Mouse (Mus musculus): ENCODE measurements around the gene Onecut3.

Onecut3 gene

DNA sequence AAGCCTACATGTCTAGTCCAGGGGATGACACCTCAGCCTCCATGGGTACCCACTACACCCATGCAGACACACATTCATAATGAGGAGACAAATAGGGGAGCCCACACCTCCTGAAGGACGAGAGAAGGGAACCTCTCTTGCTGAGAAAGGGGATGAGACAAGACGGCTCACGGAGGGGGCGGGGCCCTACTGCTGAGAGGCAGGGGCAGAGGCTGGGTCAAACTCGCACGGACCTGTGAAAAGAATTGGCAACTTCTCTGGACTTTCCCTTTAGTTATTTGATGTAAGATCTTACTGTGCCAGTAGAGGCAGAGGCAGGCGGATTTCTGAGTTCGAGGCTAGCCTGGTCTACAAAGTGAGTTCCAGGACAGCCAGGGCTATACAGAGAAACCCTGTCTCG lies 57.7 kb downstream of the Onecut3 start:
- no peak for DNase-seq (ENCODE audit: low read depth)

DNA sequence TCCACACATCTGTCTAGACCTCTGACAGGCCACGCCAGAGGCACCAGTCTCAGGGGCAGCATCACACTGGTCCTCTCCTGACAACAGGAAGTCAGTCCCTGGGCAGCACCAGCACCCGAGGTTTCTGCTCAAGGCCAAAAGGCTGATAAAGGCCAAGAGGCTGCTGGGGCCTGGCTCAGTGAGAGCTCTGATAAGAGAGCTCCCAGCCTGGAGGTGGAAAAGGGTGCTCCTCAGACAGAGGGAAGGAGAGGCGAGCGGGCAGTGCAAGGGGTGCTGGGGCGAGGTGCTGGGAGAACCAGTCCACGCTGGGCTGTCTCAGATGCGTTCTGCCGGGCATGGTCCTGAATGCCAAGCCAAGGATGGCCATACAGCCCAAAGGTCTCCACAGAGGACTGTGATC lies 58.9 kb downstream of the Onecut3 start:
- no peak for DNase-seq (ENCODE audit: low read depth)

DNA sequence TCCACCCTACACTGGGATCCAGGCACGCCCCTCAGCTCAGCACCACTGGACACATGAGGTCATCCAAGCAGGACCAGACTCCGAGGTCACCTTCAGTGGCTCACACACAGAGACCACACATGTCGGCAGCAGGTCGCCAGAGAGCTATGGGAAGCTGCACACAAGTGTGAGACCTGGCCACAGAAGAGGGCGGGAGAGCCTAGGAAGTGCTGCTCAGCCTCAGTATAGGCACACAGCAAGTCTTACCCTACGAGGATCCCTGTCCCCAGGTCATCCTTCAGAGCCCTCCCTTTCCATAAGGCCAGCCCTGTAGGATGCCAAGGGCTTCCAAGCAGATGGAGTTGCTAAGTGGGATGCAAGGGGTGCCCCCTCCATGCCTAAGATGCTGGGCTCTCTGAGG lies 59.4 kb downstream of the Onecut3 start:
- no peak for DNase-seq (ENCODE audit: low read depth)

DNA sequence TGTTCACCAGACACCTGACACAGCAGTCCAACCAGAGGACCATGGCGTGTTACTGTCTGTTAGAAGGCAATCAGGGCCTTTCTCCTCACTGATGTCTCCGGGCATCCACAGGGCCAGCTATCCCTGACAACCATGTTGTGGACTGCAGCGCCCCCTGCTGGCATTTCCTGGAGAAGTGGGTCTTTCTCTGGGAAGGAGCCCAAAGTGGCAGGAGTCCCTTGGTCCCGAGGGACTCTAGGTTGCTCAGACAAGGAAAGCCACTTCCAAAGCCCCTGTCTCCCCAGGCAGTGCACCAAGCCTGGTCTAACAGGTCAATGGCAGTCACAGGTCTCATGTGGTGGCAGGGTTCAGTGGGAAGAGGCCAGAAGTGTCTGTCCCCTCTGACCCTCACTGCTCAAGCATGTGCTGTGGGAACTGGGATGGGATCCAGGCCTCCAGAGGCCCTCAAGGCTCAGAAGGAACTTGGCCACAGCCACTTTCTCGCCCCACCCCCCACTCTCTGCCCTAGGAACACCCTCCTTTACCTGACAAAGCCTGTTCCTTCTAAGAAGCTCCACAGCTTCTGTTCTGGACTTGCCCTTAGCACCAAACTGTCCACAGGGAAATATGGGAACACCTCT lies 62.8 kb downstream of the Onecut3 start:
- no peak for DNase-seq (ENCODE audit: low read depth)

DNA sequence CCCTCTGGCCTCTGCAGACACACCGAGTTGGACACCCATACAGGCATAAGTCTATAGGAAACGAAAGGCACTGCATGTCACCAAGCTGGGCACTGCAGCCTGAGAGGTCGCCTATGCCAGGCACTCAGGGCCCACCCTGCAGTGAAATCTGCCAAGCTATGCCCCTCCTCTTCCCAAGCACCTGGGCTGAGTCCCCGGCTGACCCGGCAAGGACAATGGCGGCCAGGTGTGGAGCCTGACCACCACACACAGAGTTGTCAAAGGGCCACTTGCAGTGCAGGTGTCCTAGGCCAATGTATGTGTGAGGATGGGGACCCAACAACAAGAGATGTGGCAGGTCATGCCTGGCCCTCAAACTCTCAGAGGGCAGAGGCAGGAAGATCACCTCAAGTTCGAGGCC lies 64.8 kb downstream of the Onecut3 start:
- DNase-seq (ENCODE audit: low read depth) = no peak

DNA sequence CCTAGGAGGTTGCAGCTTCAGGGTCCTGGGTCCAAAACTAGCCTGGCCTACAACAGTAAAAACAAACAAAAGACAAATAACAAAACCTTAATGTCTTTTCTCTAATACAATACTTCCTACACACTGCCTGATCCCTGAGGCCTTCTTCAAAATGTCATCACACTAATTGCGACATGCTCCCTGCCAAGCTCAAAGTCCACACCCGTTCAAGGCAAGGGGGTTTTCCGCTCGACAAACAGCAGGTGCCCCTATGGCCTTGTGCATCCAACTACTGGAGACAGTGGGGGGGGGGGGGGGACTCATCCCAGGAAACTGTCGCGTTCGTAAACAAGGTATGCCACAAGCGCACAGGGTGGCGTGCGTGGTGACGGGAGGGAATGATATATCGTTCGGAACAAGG lies 66.0 kb downstream of the Onecut3 start:
- DNase-seq (ENCODE audit: low read depth) = no peak

DNA sequence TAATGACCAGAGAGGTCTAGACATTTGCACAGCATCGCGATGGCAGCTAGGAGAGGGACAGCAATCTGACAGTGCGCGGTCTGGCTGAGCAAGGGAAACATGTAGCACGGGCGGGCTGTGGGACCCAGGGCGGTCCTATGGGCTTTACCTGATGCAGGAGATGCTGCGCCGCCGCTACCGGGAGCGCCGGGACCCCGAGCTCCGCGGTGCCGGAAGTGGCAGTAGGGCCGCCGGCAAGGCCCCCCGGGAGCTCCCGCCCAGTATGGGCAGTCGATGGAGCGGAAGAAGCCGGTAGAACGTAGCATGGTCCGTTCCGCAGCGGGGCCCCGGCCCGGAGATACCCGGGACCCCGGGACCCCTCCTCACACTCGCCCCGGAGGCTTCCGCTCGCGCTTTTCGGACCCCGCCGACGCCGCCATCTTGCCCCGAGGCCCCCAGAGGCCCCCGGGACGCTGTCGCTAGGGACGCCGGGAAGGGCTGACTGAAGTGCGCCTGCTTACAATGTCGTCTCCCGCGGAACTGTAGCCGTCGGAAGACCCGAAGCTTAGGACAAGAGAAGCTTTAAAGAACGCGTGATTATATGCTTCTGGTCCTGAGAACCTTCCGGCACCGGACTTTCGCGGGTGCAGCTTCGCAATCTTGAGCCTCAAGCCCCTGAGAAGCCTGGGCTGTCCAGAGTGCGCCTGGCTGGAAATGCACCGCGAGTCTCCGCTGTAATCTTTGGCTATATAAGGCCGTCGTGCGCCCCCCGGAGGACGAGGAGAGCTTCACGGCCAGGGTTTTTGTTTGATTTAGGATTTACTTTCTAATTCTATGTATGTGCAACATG lies 66.7 kb downstream of the Onecut3 start, which contains the start of gene Rexo1:
Gene Rexo1, minus strand, starts transcription at position 445 of the 829 bp plus-strand sequence.
- DNase-seq (ENCODE audit: low read depth) = peak; percentile 95

DNA sequence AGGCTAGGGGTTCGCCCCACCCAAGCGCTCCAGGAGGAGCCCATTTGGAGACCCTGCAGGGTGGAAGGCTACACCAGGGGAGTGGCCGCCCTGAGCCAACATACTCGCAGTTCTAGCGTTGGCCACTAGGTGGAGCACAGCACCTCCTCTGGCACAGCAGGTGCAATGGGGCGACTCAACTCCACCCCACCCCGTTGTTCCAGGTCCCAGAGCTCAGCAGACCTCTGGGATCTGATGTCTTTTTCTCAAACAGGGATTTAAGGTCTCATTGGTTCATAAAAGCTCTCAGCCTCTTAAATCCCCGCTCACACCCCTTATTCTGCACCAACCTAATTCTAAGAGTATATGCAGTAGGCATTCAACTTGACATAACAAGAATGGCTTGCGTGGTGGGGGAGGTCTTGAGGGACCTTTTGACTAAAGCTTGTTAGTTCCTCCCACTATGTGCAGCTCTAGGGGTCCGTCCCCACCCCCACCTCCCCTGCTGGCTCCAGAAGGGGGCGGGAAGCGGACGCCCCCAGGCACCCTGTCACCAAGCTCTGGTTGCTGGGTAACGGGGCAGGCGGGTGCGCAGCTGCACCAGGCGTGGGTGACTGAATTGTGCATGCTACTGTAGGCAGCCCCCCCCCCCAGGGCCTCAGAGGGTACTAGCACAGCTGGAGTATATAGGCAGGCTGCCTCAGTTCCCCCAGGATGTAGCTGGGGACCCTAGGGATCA lies 71.9 kb downstream of the Onecut3 start:
- no peak for DNase-seq (ENCODE audit: low read depth)
